Mouse (Mus musculus) urinary bladder, adult 18-20 months (tissue): ENCODE measurements at regions not wholly inside any gene's neighbourhood (a gene's known extent, or its start where the extent isn't known, plus 50 kb on each side); places are given as distances from the start of the nearest gene placed in this dataset.

ENCODE experiments used
- DNase-seq, 2 experiments: peaks; one replicate each; pipeline ENCODE4 v3.0.0; 2022; ENCODE audit warnings: low spot score in 2 of 2, mixed read lengths in 2 of 2

- no peak for DNase-seq
Measured at GRCm38 (mm10) chrX:35791273-35791672, 97.4 kb upstream of the Dock11 start.

- DNase-seq = no peak
Measured at GRCm38 (mm10) chrX:35813206-35813605, 75.4 kb upstream of the Dock11 start.

- DNase-seq = peak in 1 of 2 experiments; percentile 0
Measured at GRCm38 (mm10) chrX:35834411-35834810, 54.2 kb upstream of the Dock11 start.

- no peak for DNase-seq
Measured at GRCm38 (mm10) chrX:35838064-35838463, 50.6 kb upstream of the Dock11 start.
